Mouse (Mus musculus) stomach, embryonic 14.5 days (tissue): Measurements from ENCODE around the gene Cic. TPM values are rescaled to one million over a fixed set of nuclear protein-coding genes. Genes with fewer than 3 reads are reported as not detected.

Experiments used
- ATAC-seq: fragments of 200-750 bp; cut with Nextera tagmentation; 2 replicates; pipeline ENCODE4 v1.8.0; 2017; ENCODE audit warnings: low read depth, moderate TSS enrichment; ENCODE audit not compliant: insufficient number of reproducible peaks, insufficient read depth, low FRiP score
- H3K27ac ChIP-seq: fragments of 300-500 bp; sonication (generic); 2 replicates; pipeline ENCODE4 v1.5.1; 2014; ENCODE audit warnings: mild to moderate bottlenecking, low read length, moderate library complexity, mixed read lengths
- H3K27me3 ChIP-seq: fragments of 300-500 bp; sonication (generic); 2 replicates; pipeline ENCODE4 v1.6.1; 2014; ENCODE audit warnings: low read length, control low read depth, mixed read lengths; ENCODE audit not compliant: control insufficient read depth, insufficient read depth
- H3K36me3 ChIP-seq: fragments of 300-500 bp; sonication (generic); 2 replicates; pipeline ENCODE4 v1.6.1; 2014; ENCODE audit warnings: mild to moderate bottlenecking, control low read depth, low read length, moderate library complexity, mixed read lengths; ENCODE audit not compliant: control insufficient read depth, insufficient read depth
- H3K4me1 ChIP-seq: fragments of 300-500 bp; sonication (generic); 2 replicates; pipeline ENCODE4 v1.6.1; 2014; ENCODE audit warnings: low read length, control low read depth, mixed read lengths; ENCODE audit not compliant: control insufficient read depth, insufficient read depth
- H3K4me2 ChIP-seq: fragments of 300-500 bp; sonication (generic); replicated peaks from 2 replicates; pipeline ENCODE4 v1.6.1; 2014; ENCODE audit warnings: low read depth, low read length, control low read depth
- H3K4me3 ChIP-seq: fragments of 300-500 bp; sonication (generic); 2 replicates; pipeline ENCODE4 v1.5.1; 2014; ENCODE audit warnings: low read depth, low read length, control low read depth
- H3K9ac ChIP-seq: fragments of 300-500 bp; sonication (generic); replicated peaks from 2 replicates; pipeline ENCODE4 v1.6.1; 2014; ENCODE audit warnings: low read depth, mild to moderate bottlenecking, control low read depth, low read length, moderate library complexity, mixed read lengths
- H3K9me3 ChIP-seq: fragments of 300-500 bp; sonication (generic); 2 replicates; pipeline ENCODE4 v1.6.1; 2016; ENCODE audit warnings: low read depth, low read length, control low read depth; ENCODE audit not compliant: control insufficient read depth
- WGBS: fragments of 180-500 bp; shearing (Covaris S2); extraction: QIAGEN DNeasy Blood & Tissue Kit; methylation state at CpG from one replicate; pipeline ENCODE4 v1.1.7; 2014; 5-methylcytosine and 5-hydroxymethylcytosine counted together
- polyA plus RNA-seq: library from polyadenylated mRNA; unstranded; fragments of >200 nt; fragmentation: Nextera tagmentation; extraction: Ambion mirVana; gene quantifications from 2 replicates; pipeline ENCODE4 v1.2.1, GENCODE M21; 2014

Cic gene
- polyA plus RNA-seq, 1 experiment from 2014 or later: 51.4 TPM

- Histone ChIP-seq H3K4me1 (peaks cover 15% of the 10 kb centered on the region), H3K27me3 (no peaks in the 10 kb centered on the region), H3K4me2 (peak overlapping the region; percentile 75), H3K9me3 (no peaks in the 10 kb centered on the region), H3K27ac (peak overlapping the region; percentile 70; the same call in 1 of the 2 replicates), H3K4me3 (peak overlapping the region; percentile 82), H3K9ac (no peak overlapping the region), H3K36me3 (peaks cover 26% of the 10 kb centered on the region)
- peak; percentile 40 for ATAC-seq
- 2% methylated on average over 30 of the region's 30 CpGs for whole genome bisulfite sequencing
These were observed 28.5 kb upstream of the Cic start for GRCm38 (mm10) chr7:25238829-25239623.

DNA sequence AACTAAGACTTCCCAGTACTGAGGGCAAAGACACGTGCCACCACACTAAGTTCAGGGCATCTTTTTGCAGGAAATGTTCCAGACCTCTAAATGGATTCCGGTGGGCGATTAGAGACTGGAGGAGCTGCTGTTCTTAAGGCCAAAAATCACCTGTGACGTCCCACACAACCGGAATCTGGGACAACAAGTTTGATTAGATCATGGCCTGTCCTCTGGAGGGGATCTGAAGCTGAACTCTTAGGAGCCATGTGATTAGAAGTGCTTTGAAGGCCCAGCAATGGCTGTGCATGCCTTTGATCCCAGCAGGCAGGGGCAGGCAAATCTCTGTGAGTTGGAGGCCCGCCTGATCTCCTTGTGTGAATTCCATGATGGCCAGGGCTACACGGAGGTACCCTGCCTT, 26.9 kb upstream of the Cic start:
- Histone ChIP-seq H3K9ac (no peak overlapping the region), H3K4me2 (no peak overlapping the region), H3K4me1 (peaks cover 12% of the 10 kb centered on the region), H3K27ac (no peak overlapping the region), H3K9me3 (no peaks in the 10 kb centered on the region), H3K27me3 (no peaks in the 10 kb centered on the region), H3K36me3 (peaks cover 32% of the 10 kb centered on the region), H3K4me3 (no peak overlapping the region)
- 64% methylated on average over 7 of the region's 7 CpGs for WGBS
- ATAC-seq: no peak

GRCm38 (mm10) chr7:25241062-25241461, 26.4 kb upstream of the Cic start:
- no peak overlapping the region for H3K9ac ChIP-seq
- H3K27me3 ChIP-seq: no peaks in the 10 kb centered on the region
- H3K27ac ChIP-seq: 0 out of 2 replicates have a peak overlapping the region, but pooled peaks have one; percentile 6
- 26% methylated on average over 2 of the region's 2 CpGs for WGBS
- peaks cover 37% of the 10 kb centered on the region for H3K36me3 ChIP-seq
- H3K4me3 ChIP-seq: no peak overlapping the region
- H3K9me3 ChIP-seq: no peaks in the 10 kb centered on the region
- H3K4me1 ChIP-seq: peaks cover 8% of the 10 kb centered on the region
- ATAC-seq: no peak
- no peak overlapping the region for H3K4me2 ChIP-seq

- no peak overlapping the region for H3K27ac ChIP-seq
- no peak overlapping the region for H3K9ac ChIP-seq
- no peak for ATAC-seq
- H3K4me1 ChIP-seq: peaks cover 22% of the 10 kb centered on the region
- no peaks in the 10 kb centered on the region for H3K9me3 ChIP-seq
- H3K4me2 ChIP-seq: no peak overlapping the region
- WGBS: 87% methylated on average over 4 of the region's 4 CpGs
- no peak overlapping the region for H3K4me3 ChIP-seq
- peaks cover 38% of the 10 kb centered on the region for H3K36me3 ChIP-seq
- H3K27me3 ChIP-seq: no peaks in the 10 kb centered on the region
These were observed 24.1 kb upstream of the Cic start for GRCm38 (mm10) chr7:25243361-25243760.

- 87% methylated on average over 30 of the region's 30 CpGs for WGBS
- Histone ChIP-seq H3K4me1 (peaks cover 22% of the 10 kb centered on the region), H3K4me3 (no peak overlapping the region), H3K27ac (no peak overlapping the region), H3K36me3 (peaks cover 38% of the 10 kb centered on the region), H3K9ac (no peak overlapping the region), H3K27me3 (no peaks in the 10 kb centered on the region), H3K9me3 (no peaks in the 10 kb centered on the region), H3K4me2 (no peak overlapping the region)
- no peak for ATAC-seq
These were observed 22.7 kb upstream of the Cic start for GRCm38 (mm10) chr7:25244562-25245369.

DNA sequence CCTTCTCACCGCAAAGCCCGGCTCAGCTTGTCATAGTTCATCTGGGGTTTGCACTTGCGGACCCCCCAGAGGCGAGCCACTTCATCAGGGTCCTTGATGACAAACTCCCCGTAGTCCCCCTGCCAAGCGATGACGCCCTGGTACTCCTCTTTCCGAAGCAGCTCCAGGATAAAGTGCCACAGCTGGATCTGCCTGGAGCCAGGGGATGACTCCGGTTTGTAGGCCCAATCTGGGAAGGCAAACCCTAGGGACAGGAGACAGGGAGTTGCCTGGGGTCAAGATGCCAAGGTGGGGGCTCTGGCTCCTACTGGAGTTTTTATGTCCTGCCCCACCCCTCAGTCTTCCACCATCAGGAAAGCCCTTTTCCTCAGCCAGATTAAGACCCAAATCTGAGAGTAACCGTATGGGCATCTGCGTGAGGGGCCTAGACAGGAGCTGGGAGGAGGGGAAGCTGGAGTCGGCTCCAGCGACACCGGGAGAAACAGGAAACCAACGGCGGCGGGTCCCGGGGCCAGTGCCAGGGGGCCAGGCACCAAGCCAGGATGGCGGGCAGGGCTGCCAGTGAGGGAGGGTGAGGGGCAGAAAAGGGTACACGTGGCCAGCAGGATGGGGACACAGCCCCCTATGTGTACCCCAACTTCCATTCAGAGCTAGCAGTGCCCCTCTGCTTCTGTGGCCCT, 21.3 kb upstream of the Cic start:
- no peaks in the 10 kb centered on the region for H3K9me3 ChIP-seq
- peak overlapping the region; percentile 99; the same call in 1 of the 2 replicates for H3K27ac ChIP-seq
- peaks cover 38% of the 10 kb centered on the region for H3K36me3 ChIP-seq
- peak overlapping the region; percentile 86 for H3K4me2 ChIP-seq
- no peak for ATAC-seq
- no peaks in the 10 kb centered on the region for H3K27me3 ChIP-seq
- H3K4me3 ChIP-seq: peak overlapping the region; percentile 98; the same call in 1 of the 2 replicates
- peaks cover 22% of the 10 kb centered on the region for H3K4me1 ChIP-seq
- WGBS: 54% methylated on average over 20 of the region's 20 CpGs
- peak overlapping the region; percentile 25; the same call in 1 of the 2 replicates for H3K9ac ChIP-seq

- 39% methylated on average over 4 of the region's 4 CpGs for WGBS
- H3K36me3 ChIP-seq: peaks cover 38% of the 10 kb centered on the region
- peak overlapping the region; percentile 86 for H3K4me2 ChIP-seq
- peak overlapping the region; percentile 25; the same call in 1 of the 2 replicates for H3K9ac ChIP-seq
- H3K27ac ChIP-seq: peak overlapping the region; percentile 99; the same call in 1 of the 2 replicates
- no peaks in the 10 kb centered on the region for H3K27me3 ChIP-seq
- no peak for ATAC-seq
- peak overlapping the region; percentile 98; the same call in 1 of the 2 replicates for H3K4me3 ChIP-seq
- no peaks in the 10 kb centered on the region for H3K9me3 ChIP-seq
- H3K4me1 ChIP-seq: peaks cover 22% of the 10 kb centered on the region
These were observed 20.8 kb upstream of the Cic start for GRCm38 (mm10) chr7:25246759-25247137.

GRCm38 (mm10) chr7:25247498-25247897, 20.0 kb upstream of the Cic start:
- no peak for ATAC-seq
- Histone ChIP-seq H3K4me1 (peaks cover 26% of the 10 kb centered on the region), H3K36me3 (peaks cover 33% of the 10 kb centered on the region), H3K27ac (peak overlapping the region; percentile 99), H3K9ac (peak overlapping the region; percentile 95), H3K27me3 (no peaks in the 10 kb centered on the region), H3K9me3 (no peaks in the 10 kb centered on the region), H3K4me3 (peak overlapping the region; percentile 98), H3K4me2 (peak overlapping the region; percentile 86)
- 15% methylated on average over 3 of the region's 3 CpGs for WGBS
